Mouse (Mus musculus) G1E (cell line): ENCODE measurements around the gene Ajap1.

ENCODE experiments used
- CTCF ChIP-seq: IDR thresholded peaks from 2 replicates; pipeline ENCODE4 v1.5.1; 2012; ENCODE audit warnings: low read depth, low read length, inconsistent platforms, mixed read lengths
- TAL1 ChIP-seq: conservative IDR thresholded peaks from 2 replicates; pipeline ENCODE4 v1.6.1; 2012; ENCODE audit warnings: low read depth, low read length, inconsistent platforms, mixed read lengths

DNA sequence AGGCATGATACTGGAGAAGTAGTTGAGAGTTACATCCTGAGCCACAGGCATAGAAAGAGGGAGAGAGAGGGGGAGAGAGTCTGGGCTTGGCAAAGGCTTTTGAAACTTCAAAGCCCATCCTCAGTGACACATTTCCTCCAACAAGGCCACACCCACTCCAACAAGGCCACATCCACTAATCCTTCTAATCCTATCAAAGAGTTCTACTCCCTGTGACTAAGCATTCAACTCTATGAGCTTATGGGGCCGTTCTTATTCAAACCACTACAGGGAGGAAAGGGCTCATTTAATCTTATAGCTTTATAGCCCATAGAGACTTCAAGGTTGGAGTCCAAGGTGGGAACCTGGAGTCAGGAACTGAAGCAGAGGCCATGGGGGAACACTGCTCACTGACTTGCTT is 39.0 kb upstream of the Ajap1 start:
- no peak for TF ChIP-seq CTCF
- TF ChIP-seq TAL1: no peak
